Mouse (Mus musculus) bone marrow macrophage, adult 2 months (primary cell): ENCODE results near the gene C130032M10Rik. TPM values are rescaled to one million over a fixed set of nuclear protein-coding genes. Genes with fewer than 3 reads are reported as not detected.

ENCODE experiments used
- H3K27ac ChIP-seq: 2 replicates; pipeline ENCODE4 v1.5.1; 2012; ENCODE audit warnings: low read depth, low read length; ENCODE audit not compliant: insufficient read depth
- H3K4me1 ChIP-seq: 2 replicates; pipeline ENCODE4 v1.6.1; 2012; ENCODE audit warnings: low read length; ENCODE audit not compliant: control insufficient read depth, insufficient read depth
- H3K4me3 ChIP-seq: 2 replicates; pipeline ENCODE4 v1.5.1; 2012; ENCODE audit warnings: mild to moderate bottlenecking, low read length, moderate library complexity; ENCODE audit not compliant: insufficient read depth
- CTCF ChIP-seq: IDR thresholded peaks from 2 replicates; pipeline ENCODE4 v1.5.1; 2012; ENCODE audit warnings: low read depth, mild to moderate bottlenecking, low read length, moderate library complexity
- POLR2A ChIP-seq: IDR thresholded peaks from 2 replicates; pipeline ENCODE4 v1.6.1; 2012; ENCODE audit warnings: mild to moderate bottlenecking, low read depth, low read length, borderline replicate concordance
- polyA plus RNA-seq: library from polyadenylated mRNA; stranded (reverse); fragments of >200 nt; gene quantifications from 2 replicates; pipeline ENCODE4 v1.2.4, GENCODE M21; 2012; ENCODE audit not compliant: missing spikeins, insufficient read depth, insufficient read length

Gene C130032M10Rik
- not detected in 2 replicates for polyA plus RNA-seq

GRCm38 (mm10) chr9:114515364-114515763 lies at the start of gene C130032M10Rik:
Gene C130032M10Rik, plus strand, starts transcription at chr9:114515697.
- TF ChIP-seq POLR2A = no peak
- no peak for TF ChIP-seq CTCF
- H3K4me3 ChIP-seq = no peak within 1 kb of the TSS

GRCm38 (mm10) chr9:114466871-114467270 lies 48.6 kb upstream of the C130032M10Rik start:
- H3K4me1 ChIP-seq = no peaks in the 10 kb centered on the region

More at GRCm38 (mm10) chr9:114515364-114515763, at the start of gene C130032M10Rik:
- H3K4me1 ChIP-seq = no peaks in the 10 kb centered on the region
- no peak within 1 kb of the TSS for H3K27ac ChIP-seq

GRCm38 (mm10) chr9:114468217-114468616 lies 47.3 kb upstream of the C130032M10Rik start:
- Histone ChIP-seq H3K4me1 (no peaks in the 10 kb centered on the region), H3K27ac (no peak overlapping the region), H3K4me3 (no peak overlapping the region)
- TF ChIP-seq POLR2A (no peak), CTCF (no peak)

More at GRCm38 (mm10) chr9:114466871-114467270, 48.6 kb upstream of the C130032M10Rik start:
- TF ChIP-seq POLR2A (no peak), CTCF (no peak)
- Histone ChIP-seq H3K27ac (no peak overlapping the region), H3K4me3 (no peak overlapping the region)

GRCm38 (mm10) chr9:114468701-114469100 lies 46.8 kb upstream of the C130032M10Rik start:
- TF ChIP-seq CTCF (no peak), POLR2A (no peak)
- Histone ChIP-seq H3K4me1 (no peaks in the 10 kb centered on the region), H3K27ac (no peak overlapping the region), H3K4me3 (no peak overlapping the region)

GRCm38 (mm10) chr9:114471892-114472291 lies 43.6 kb upstream of the C130032M10Rik start:
- TF ChIP-seq POLR2A (no peak), CTCF (no peak)
- Histone ChIP-seq H3K4me1 (no peaks in the 10 kb centered on the region), H3K27ac (no peak overlapping the region), H3K4me3 (no peak overlapping the region)

GRCm38 (mm10) chr9:114477019-114477418 lies 38.5 kb upstream of the C130032M10Rik start:
- Histone ChIP-seq H3K4me3 (no peak overlapping the region), H3K4me1 (no peaks in the 10 kb centered on the region), H3K27ac (no peak overlapping the region)
- TF ChIP-seq CTCF (no peak), POLR2A (no peak)

DNA sequence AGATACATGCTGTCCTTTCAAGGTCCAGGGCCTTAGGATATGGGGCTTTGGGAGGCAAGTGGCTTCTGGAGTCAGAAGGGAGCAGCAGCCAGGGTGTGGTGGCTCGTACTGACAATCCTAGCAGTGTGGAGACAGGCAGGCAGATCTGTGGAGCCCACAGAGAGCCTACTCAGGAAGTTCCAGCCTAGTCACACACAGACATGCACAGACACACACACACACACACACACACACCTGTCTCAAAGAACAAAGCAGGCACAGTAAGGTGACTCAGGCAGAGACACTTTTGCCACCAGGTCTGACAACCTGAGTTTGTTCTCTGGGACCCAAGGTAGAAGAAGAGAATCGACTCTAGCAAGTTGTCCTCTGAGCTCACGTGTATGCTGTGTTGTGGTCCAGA lies 34.6 kb upstream of the C130032M10Rik start:
- H3K27ac ChIP-seq = no peak overlapping the region
- H3K4me3 ChIP-seq = no peak overlapping the region
- TF ChIP-seq POLR2A = no peak
- TF ChIP-seq CTCF = no peak
- no peaks in the 10 kb centered on the region for H3K4me1 ChIP-seq

DNA sequence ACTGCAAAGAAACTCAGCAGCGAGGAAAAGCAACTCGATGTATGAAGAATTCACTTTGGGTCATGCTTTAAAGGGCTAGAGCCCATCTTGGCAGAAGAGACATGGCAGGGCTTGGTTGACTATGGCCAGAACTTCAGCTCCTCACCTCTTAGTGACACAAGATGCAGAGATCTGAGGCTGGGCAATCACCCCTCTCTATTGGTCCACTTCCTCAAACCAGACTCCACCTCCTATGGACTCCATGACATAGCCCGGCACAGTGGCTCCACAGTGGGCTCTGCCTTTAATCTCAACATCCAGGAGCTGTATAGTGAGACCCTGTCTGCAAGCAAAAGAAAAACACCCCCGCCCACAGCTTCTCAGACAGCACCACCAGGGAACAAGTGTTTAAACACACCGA lies 30.7 kb upstream of the C130032M10Rik start:
- Histone ChIP-seq H3K27ac (no peak overlapping the region), H3K4me3 (no peak overlapping the region), H3K4me1 (no peaks in the 10 kb centered on the region)
- TF ChIP-seq POLR2A = no peak
- no peak for TF ChIP-seq CTCF

GRCm38 (mm10) chr9:114486808-114487207 lies 28.7 kb upstream of the C130032M10Rik start:
- TF ChIP-seq CTCF = no peak
- TF ChIP-seq POLR2A = no peak
- Histone ChIP-seq H3K4me1 (no peaks in the 10 kb centered on the region), H3K27ac (no peak overlapping the region), H3K4me3 (no peak overlapping the region)

GRCm38 (mm10) chr9:114487481-114488258 lies 27.8 kb upstream of the C130032M10Rik start:
- TF ChIP-seq CTCF = no peak
- TF ChIP-seq POLR2A = no peak
- Histone ChIP-seq H3K4me3 (no peak overlapping the region), H3K4me1 (no peaks in the 10 kb centered on the region), H3K27ac (no peak overlapping the region)
